Mouse (Mus musculus) left cerebral cortex, adult 18-20 months (tissue): Measurements from ENCODE around the gene Olfr1450. TPM values are rescaled to one million over a fixed set of nuclear protein-coding genes. Genes with fewer than 3 reads are reported as not detected.
"Not testable (repeated sequence)": the region's sequence is repeated elsewhere in the genome, so short reads cannot be mapped to it uniquely, and the experiment has no call there.

ENCODE experiments used
- DNase-seq, 2 experiments: peaks; one replicate each; pipeline ENCODE4 v3.0.0; 2021 to 2022; ENCODE audit warnings: low spot score in 2 of 2, mixed read lengths in 1 of 2
- long read RNA-seq, 2 experiments: library from polyadenylated mRNA; stranded (forward); transcript quantifications; one replicate each; pipeline ENCODE4 v2.0.0; 2021
- total RNA-seq, 2 experiments: library from RNA; stranded (reverse); gene quantifications; 2 replicates each; pipeline ENCODE4 v1.2.3; 2021

Gene Olfr1450
- not detected for total RNA-seq
- long read RNA-seq, experiment 1: 0 reads
- long read RNA-seq, experiment 2: 0 reads

- DNase-seq: no peak
These were observed at the start of gene Olfr1450 for GRCm38 (mm10) chr19:12949958-12950357. Gene Olfr1450, plus strand, starts transcription at chr19:12950258.

GRCm38 (mm10) chr19:12903643-12904042 lies 46.4 kb upstream of the Olfr1450 start, which contains the start of gene Olfr1447:
Gene Olfr1447, minus strand, starts transcription at chr19:12903743.
- DNase-seq: no peak

GRCm38 (mm10) chr19:12924319-12924718 lies 25.7 kb upstream of the Olfr1450 start, which contains the start of gene Olfr1448:
Gene Olfr1448, minus strand, starts transcription at chr19:12924419.
- no peak for DNase-seq

DNA sequence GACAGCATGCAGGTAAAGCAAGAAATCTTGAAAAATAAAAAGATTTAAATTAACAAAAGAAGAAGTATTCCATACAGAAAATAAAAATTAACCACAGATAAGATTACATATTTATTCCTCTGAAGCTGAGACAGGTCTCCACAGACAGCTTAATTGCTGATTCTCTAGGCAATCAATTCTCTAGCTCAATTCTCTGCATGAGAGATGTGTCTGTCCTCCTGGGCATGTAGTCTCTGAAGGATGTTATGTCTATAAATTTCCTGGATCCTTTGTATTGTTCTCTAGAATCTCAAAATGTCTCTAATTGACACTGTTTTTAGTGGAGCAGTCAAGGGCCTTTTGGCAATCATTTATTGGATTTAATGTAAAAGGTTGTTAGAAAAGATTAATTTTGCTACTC lies 19.5 kb upstream of the Olfr1450 start, which contains the start of gene Olfr1449:
Gene Olfr1449, plus strand, starts transcription at position 301 of the 400 bp plus-strand sequence.
- DNase-seq: no peak

GRCm38 (mm10) chr19:12970082-12970481 lies 20.0 kb downstream of the Olfr1450 start:
- DNase-seq: not testable (repeated sequence)

DNA sequence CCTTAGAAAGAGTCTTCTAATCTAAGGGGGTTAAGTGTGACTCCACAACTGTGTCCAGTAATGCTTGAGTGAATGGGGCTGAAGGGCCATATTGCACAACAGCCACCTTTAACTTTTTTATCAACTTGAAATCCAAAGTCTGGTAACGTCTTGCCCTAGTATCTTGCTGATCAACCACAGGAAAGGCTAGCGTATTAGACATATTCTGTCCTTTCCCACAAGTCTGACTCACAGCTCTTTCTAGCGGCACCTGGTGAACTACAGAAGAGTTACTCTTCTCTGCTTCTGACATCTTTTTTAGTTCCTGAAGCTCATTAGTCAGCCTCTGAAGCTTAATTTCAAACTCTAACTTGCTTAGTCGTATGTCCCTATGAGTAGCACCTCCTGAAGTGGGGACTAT lies 42.3 kb downstream of the Olfr1450 start:
- DNase-seq: not testable (repeated sequence)

DNA sequence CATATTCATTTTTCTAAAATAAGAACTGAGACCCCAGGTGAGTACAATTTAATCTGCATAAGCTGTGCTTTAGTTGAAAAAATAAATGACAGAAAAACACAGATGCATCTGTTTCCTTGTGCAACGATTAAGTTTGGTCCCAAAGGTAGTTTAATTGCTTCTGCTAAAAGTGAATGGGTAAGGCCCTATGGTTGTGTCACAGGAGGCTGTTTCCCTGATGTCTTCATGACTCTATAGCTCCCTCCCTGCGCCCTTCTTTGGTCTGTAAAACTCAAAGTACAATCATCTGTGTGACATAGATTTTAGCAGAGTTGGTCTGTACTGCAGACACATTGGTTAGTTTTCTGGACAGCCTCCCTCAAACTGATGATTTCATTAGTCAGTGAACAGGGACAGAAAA lies 44.7 kb downstream of the Olfr1450 start, which contains the start of gene Olfr1451:
Gene Olfr1451, plus strand, starts transcription at position 301 of the 400 bp plus-strand sequence.
- no peak for DNase-seq

Other genes with a start within 250 kb of the Olfr1450 start
- 1 to 10 TPM; 2.9 to 3.1 TPM for gene Cntf, start 184.6 kb upstream of the Olfr1450 start, total RNA-seq
- gene Zfp91, start 154.1 kb upstream of the Olfr1450 start, total RNA-seq: 10 to 100 TPM; 88.4 to 89.6 TPM
- gene Lpxn, start 154.1 kb upstream of the Olfr1450 start, total RNA-seq: 1 to 10 TPM; 1.2 to 1.8 TPM
- gene Gm5244, start 103.6 kb upstream of the Olfr1450 start, total RNA-seq: not detected
- gene Olfr1444, start 93.0 kb upstream of the Olfr1450 start, total RNA-seq: not detected
- not detected for gene Olfr1445, start 66.4 kb upstream of the Olfr1450 start, total RNA-seq
- not detected for gene Olfr1446, start 56.7 kb upstream of the Olfr1450 start, total RNA-seq
- gene Olfr1447, start 46.5 kb upstream of the Olfr1450 start, total RNA-seq: not detected
- gene Olfr1448, start 25.8 kb upstream of the Olfr1450 start, total RNA-seq: not detected
- not detected for gene Olfr1449, start 19.4 kb upstream of the Olfr1450 start, total RNA-seq
- gene Olfr1451, start 44.8 kb downstream of the Olfr1450 start, total RNA-seq: not detected
- gene Olfr1453, start 78.1 kb downstream of the Olfr1450 start, total RNA-seq: not detected
- not detected for gene Olfr1454, start 110.4 kb downstream of the Olfr1450 start, total RNA-seq
- not detected for gene Olfr1457, start 147.6 kb downstream of the Olfr1450 start, total RNA-seq
- not detected for gene Olfr1458, start 156.5 kb downstream of the Olfr1450 start, total RNA-seq
- under 1 TPM; 0.16 to 0.19 TPM for gene Olfr1459, start 199.3 kb downstream of the Olfr1450 start, total RNA-seq
- gene Olfr1461, start 212.7 kb downstream of the Olfr1450 start, total RNA-seq: not detected
- gene Olfr1462, start 235.5 kb downstream of the Olfr1450 start, total RNA-seq: not detected